Mouse (Mus musculus) G1E (cell line): ENCODE results near the gene Hs3st3a1.

Source experiments
- CTCF ChIP-seq: IDR thresholded peaks from 2 replicates; pipeline ENCODE4 v1.5.1; 2012; ENCODE audit warnings: low read depth, low read length, inconsistent platforms, mixed read lengths
- GATA1 ChIP-seq: IDR thresholded peaks from 2 replicates; pipeline ENCODE4 v1.6.1; 2012; ENCODE audit warnings: borderline replicate concordance, low read length, inconsistent platforms, mixed read lengths
- GATA2 ChIP-seq: IDR thresholded peaks from 2 replicates; pipeline ENCODE4 v1.6.1; 2012; ENCODE audit warnings: low read depth, low read length, inconsistent platforms, borderline replicate concordance
- POLR2AphosphoS5 ChIP-seq: IDR thresholded peaks from 2 replicates; pipeline ENCODE4 v1.6.1; 2012; ENCODE audit warnings: low read depth, low read length, inconsistent platforms; ENCODE audit not compliant: insufficient replicate concordance
- TAL1 ChIP-seq: conservative IDR thresholded peaks from 2 replicates; pipeline ENCODE4 v1.6.1; 2012; ENCODE audit warnings: low read depth, low read length, inconsistent platforms, mixed read lengths

- TF ChIP-seq CTCF (no peak), TAL1 (no peak), POLR2AphosphoS5 (no peak), GATA1 (no peak), GATA2 (no peak)
Observed at GRCm38 (mm10) chr11:64500536-64501112, 65.5 kb downstream of the Hs3st3a1 start.
